Mouse (Mus musculus) heart, postnatal 0 days (tissue): ENCODE data around the gene Cd180. TPM values are rescaled to one million over a fixed set of nuclear protein-coding genes. Genes with fewer than 3 reads are reported as not detected.

ENCODE experiments used
- ATAC-seq: fragments of 200-750 bp; cut with Nextera tagmentation; 2 replicates; pipeline ENCODE4 v1.8.0; 2017; ENCODE audit warnings: low read depth, moderate number of reproducible peaks, moderate library complexity; ENCODE audit not compliant: insufficient read depth
- DNase-seq: peaks from one replicate; pipeline ENCODE4 v3.0.0-alpha.2; 2016; ENCODE audit warnings: low spot score
- H3K27ac ChIP-seq: fragments of 300-500 bp; sonication (generic); 2 replicates; pipeline ENCODE4 v1.5.1; 2014; ENCODE audit warnings: low read depth, mild to moderate bottlenecking
- H3K27me3 ChIP-seq: fragments of 300-500 bp; sonication (generic); 2 replicates; pipeline ENCODE4 v1.6.1; 2014; ENCODE audit warnings: low read length, mixed read lengths; ENCODE audit not compliant: control insufficient read depth, insufficient read depth
- H3K36me3 ChIP-seq: fragments of 300-500 bp; sonication (generic); replicated peaks from 2 replicates; pipeline ENCODE4 v1.6.1; 2014; ENCODE audit warnings: low read length, mixed read lengths; ENCODE audit not compliant: control insufficient read depth, insufficient read depth
- H3K4me1 ChIP-seq: fragments of 300-500 bp; sonication (generic); 2 replicates; pipeline ENCODE4 v1.6.1; 2014; ENCODE audit warnings: antibody characterized with exemption; ENCODE audit not compliant: control insufficient read depth, insufficient read depth
- H3K4me2 ChIP-seq: fragments of 300-500 bp; sonication (generic); 2 replicates; pipeline ENCODE4 v1.6.1; 2014; ENCODE audit warnings: low read depth, mild to moderate bottlenecking, low read length, moderate library complexity
- H3K4me3 ChIP-seq: fragments of 300-500 bp; sonication (generic); 2 replicates; pipeline ENCODE4 v1.5.1; 2014; ENCODE audit warnings: low read depth, low read length
- H3K9ac ChIP-seq: fragments of 300-500 bp; sonication (generic); replicated peaks from 2 replicates; pipeline ENCODE4 v1.6.1; 2014; ENCODE audit warnings: low read depth, low read length, mixed read lengths
- H3K9me3 ChIP-seq: fragments of 300-500 bp; sonication (generic); replicated peaks from 2 replicates; pipeline ENCODE4 v1.6.1; 2016; ENCODE audit warnings: low read length; ENCODE audit not compliant: control insufficient read depth
- CTCF ChIP-seq: IDR thresholded peaks from 2 replicates; pipeline ENCODE4 v1.5.1; 2016; ENCODE audit warnings: antibody characterized with exemption, control low read depth, low read depth
- EP300 ChIP-seq: IDR thresholded peaks from 2 replicates; pipeline ENCODE4 v1.6.1; 2016; ENCODE audit warnings: antibody characterized with exemption, low read depth
- WGBS: fragments of 180-500 bp; shearing (Covaris S2); extraction: QIAGEN DNeasy Blood & Tissue Kit; methylation state at CpG from one replicate; pipeline ENCODE4 v1.1.7; 2014; 5-methylcytosine and 5-hydroxymethylcytosine counted together
- polyA plus RNA-seq: library from polyadenylated mRNA; unstranded; fragments of >200 nt; fragmentation: Nextera tagmentation; extraction: Ambion mirVana; gene quantifications from 2 replicates; pipeline ENCODE4 v1.2.1, GENCODE M21; 2015
- total RNA-seq: library from RNA; depleted of rRNA; stranded (reverse); fragments of >200 nt; gene quantifications from 2 replicates; pipeline ENCODE4 v1.2.3, GENCODE M21; 2014; ENCODE audit warnings: low replicate concordance

Gene Cd180
- total and polyA plus RNA-seq, 2 experiments from 2014 or later = 0.14 TPM; not detected in 1

GRCm38 (mm10) chr13:102652303-102652889, 41.0 kb upstream of the Cd180 start:
- TF ChIP-seq EP300 (no peak), CTCF (no peak)
- 83% methylated on average over 6 of the region's 6 CpGs for WGBS
- H3K9ac ChIP-seq = no peak overlapping the region
- no peak overlapping the region for H3K4me3 ChIP-seq
- DNase-seq (no peak), ATAC-seq (no peak)
- no peak overlapping the region for H3K27ac ChIP-seq
- no peaks in the 10 kb centered on the region for H3K27me3 ChIP-seq
- H3K4me2 ChIP-seq = no peak overlapping the region
- no peaks in the 10 kb centered on the region for H3K36me3 ChIP-seq
- peaks cover 6% of the 10 kb centered on the region for H3K4me1 ChIP-seq
- H3K9me3 ChIP-seq = no peaks in the 10 kb centered on the region

DNA sequence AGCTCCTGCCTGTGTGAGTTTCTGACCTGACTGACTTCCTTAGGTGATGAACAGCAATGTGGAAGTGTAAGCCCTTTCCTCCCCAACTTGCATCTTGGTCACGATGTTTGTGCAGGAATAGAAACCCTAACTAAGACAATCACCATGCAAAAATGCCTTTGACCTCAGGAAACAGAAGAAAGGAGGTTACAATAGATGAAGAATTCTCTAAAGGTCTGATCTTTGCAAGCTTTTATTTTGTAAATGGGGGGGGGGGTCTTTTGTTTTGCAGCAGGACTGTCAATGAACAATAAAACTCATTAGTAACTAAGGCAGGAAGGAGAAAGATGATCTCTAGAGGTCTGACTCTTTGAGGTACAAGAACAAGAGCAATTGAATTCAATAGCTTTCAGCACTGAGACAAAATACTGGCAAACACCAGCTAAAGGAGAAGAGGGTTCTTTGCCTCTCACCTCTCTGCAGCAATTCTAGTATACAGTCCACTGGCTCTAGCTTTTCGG, 38.2 kb upstream of the Cd180 start:
- Histone ChIP-seq H3K9ac (no peak overlapping the region), H3K36me3 (no peaks in the 10 kb centered on the region), H3K4me1 (peaks cover 16% of the 10 kb centered on the region), H3K27ac (no peak overlapping the region), H3K4me3 (no peak overlapping the region), H3K4me2 (no peak overlapping the region), H3K9me3 (no peaks in the 10 kb centered on the region), H3K27me3 (no peaks in the 10 kb centered on the region)
- no peak for DNase-seq
- TF ChIP-seq CTCF (no peak), EP300 (no peak)
- ATAC-seq = no peak
- 75% methylated on average over 2 of the region's 2 CpGs for WGBS

- DNase-seq (no peak), ATAC-seq (no peak)
- TF ChIP-seq EP300 (no peak), CTCF (no peak)
- 70% methylated on average over 11 of the region's 11 CpGs for WGBS
- Histone ChIP-seq H3K4me3 (no peak overlapping the region), H3K9ac (no peak overlapping the region), H3K4me2 (no peak overlapping the region), H3K9me3 (no peaks in the 10 kb centered on the region), H3K4me1 (peaks cover 16% of the 10 kb centered on the region), H3K27ac (no peak overlapping the region), H3K27me3 (no peaks in the 10 kb centered on the region), H3K36me3 (no peaks in the 10 kb centered on the region)
Measured at GRCm38 (mm10) chr13:102656153-102656690, 37.1 kb upstream of the Cd180 start.

GRCm38 (mm10) chr13:102658223-102658839, 35.0 kb upstream of the Cd180 start:
- no peak for TF ChIP-seq CTCF
- TF ChIP-seq EP300 = no peak
- peak; percentile 46 for DNase-seq
- H3K4me3 ChIP-seq = no peak overlapping the region
- no peak for ATAC-seq
- no peaks in the 10 kb centered on the region for H3K27me3 ChIP-seq
- no peaks in the 10 kb centered on the region for H3K36me3 ChIP-seq
- no peaks in the 10 kb centered on the region for H3K9me3 ChIP-seq
- no peak overlapping the region for H3K4me2 ChIP-seq
- H3K27ac ChIP-seq = peak overlapping the region; percentile 50; the same call in 1 of the 2 replicates
- WGBS = 57% methylated on average over 6 of the region's 6 CpGs
- peaks cover 16% of the 10 kb centered on the region for H3K4me1 ChIP-seq
- no peak overlapping the region for H3K9ac ChIP-seq

DNA sequence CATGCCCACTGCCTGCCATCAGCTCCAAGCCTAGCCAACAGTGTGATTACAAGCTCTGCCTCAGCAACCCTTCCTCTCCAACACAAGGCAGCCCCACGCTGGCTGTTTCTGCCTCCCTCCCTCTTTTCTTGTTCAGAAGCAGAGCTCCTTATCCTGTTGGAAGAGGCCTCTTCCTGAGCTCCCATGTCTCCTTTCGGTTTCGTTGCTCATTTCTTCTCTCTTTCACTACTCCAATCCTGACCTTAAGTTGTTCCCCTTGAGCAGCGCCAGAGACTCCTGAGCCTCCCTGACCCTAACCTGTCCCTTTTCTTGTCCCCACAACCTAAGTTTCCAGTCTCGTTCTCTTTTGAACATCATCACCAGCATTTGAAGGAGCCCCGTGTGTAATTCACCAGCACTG, 29.3 kb upstream of the Cd180 start:
- DNase-seq (peak; percentile 22), ATAC-seq (no peak)
- Histone ChIP-seq H3K27ac (peak overlapping the region; percentile 11; the same call in 1 of the 2 replicates), H3K4me3 (no peak overlapping the region), H3K4me1 (no peaks in the 10 kb centered on the region), H3K9me3 (no peaks in the 10 kb centered on the region), H3K4me2 (no peak overlapping the region), H3K9ac (no peak overlapping the region), H3K36me3 (no peaks in the 10 kb centered on the region), H3K27me3 (no peaks in the 10 kb centered on the region)
- no peak for TF ChIP-seq CTCF
- TF ChIP-seq EP300 = no peak
- WGBS = 53% methylated on average over 6 of the region's 6 CpGs
